Mouse (Mus musculus) cortical plate, adult 2 months (tissue): ENCODE results near the gene Sat2.

Source experiments
- CTCF ChIP-seq: fragments of 200-500 bp; IDR thresholded peaks from 2 replicates; pipeline ENCODE4 v1.5.1; 2011; ENCODE audit warnings: mild to moderate bottlenecking, control low read depth, low read length; ENCODE audit not compliant: insufficient read depth; ENCODE audit errors: extremely low read depth
- POLR2A ChIP-seq: fragments of 200-500 bp; IDR thresholded peaks from 2 replicates; pipeline ENCODE4 v1.6.1; 2011; ENCODE audit warnings: mild to moderate bottlenecking, low read length, control low read depth; ENCODE audit not compliant: insufficient read depth; ENCODE audit errors: extremely low read depth

DNA sequence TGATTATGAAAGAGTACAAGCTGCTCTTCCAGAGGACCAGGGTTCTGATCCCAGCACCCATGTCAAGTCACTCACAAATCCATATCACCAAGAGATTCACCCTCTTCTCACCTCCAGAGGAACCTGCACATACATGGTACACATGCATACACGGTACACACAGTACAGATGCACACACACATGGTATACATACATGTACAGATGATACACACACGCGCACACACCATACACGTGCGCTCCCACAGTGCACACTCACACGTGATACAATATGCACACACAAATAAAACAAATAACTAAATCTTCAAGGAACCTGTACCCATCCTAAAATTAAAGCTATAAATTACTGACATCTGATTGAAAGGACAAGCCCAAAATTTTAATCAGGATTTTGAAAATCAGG, 27.0 kb upstream of the Sat2 start:
- TF ChIP-seq CTCF (no peak), POLR2A (no peak)
